Mouse (Mus musculus) liver, adult 2 months (tissue): ENCODE data around the gene Oxtr.

Experiments
- CTCF ChIP-seq: fragments of 200-500 bp; IDR thresholded peaks from 2 replicates; pipeline ENCODE4 v1.5.1; 2011; ENCODE audit warnings: low read depth, low read length, control low read depth
- POLR2A ChIP-seq: fragments of 200-500 bp; IDR thresholded peaks from 2 replicates; pipeline ENCODE4 v1.6.1; 2011; ENCODE audit warnings: low read length, control low read depth; ENCODE audit not compliant: insufficient read depth; ENCODE audit errors: extremely low read depth

DNA sequence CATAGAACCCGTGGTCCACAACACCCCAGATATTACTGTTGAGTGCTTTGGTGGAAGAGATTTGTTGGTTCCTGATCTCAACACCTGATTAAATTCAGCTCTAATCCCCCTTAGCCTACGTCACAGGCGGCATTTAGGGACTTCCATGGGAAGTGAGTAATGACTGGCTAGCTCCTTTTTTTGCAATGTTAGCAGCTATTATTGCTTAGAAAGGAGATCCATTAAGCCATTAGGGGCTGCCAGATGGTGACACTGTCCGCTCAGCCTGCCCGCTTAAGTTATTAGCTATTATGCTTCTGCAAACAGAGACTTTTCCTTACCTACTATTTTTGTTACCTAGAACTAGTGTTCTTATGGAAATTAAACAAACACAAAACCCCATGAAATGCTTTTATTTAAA, 35.7 kb upstream of the Oxtr start:
- TF ChIP-seq POLR2A (no peak), CTCF (no peak)
